Mouse (Mus musculus) thymus, postnatal 25 days (tissue): ENCODE measurements around the gene Zfp507.

Experiments used
- DNase-seq: peaks from one replicate; pipeline ENCODE4 v3.0.0; 2022

Gene Zfp507

GRCm38 (mm10) chr7:35802906-35803595 lies at the start of gene Zfp507:
Gene Zfp507 (minus strand): TSS chr7:35803003.
- peak; percentile 85 for DNase-seq

- DNase-seq: no peak
Observed at GRCm38 (mm10) chr7:35850426-35850825, 47.6 kb upstream of the Zfp507 start.

- no peak for DNase-seq
Observed at GRCm38 (mm10) chr7:35848526-35848925, 45.7 kb upstream of the Zfp507 start.

- no peak for DNase-seq
Observed at GRCm38 (mm10) chr7:35840504-35840903, 37.7 kb upstream of the Zfp507 start.

GRCm38 (mm10) chr7:35836851-35837250 lies 34.0 kb upstream of the Zfp507 start:
- no peak for DNase-seq

GRCm38 (mm10) chr7:35836415-35836814 lies 33.6 kb upstream of the Zfp507 start:
- no peak for DNase-seq

GRCm38 (mm10) chr7:35830119-35830518 lies 27.3 kb upstream of the Zfp507 start:
- no peak for DNase-seq

GRCm38 (mm10) chr7:35823906-35824305 lies 21.1 kb upstream of the Zfp507 start:
- DNase-seq: no peak

GRCm38 (mm10) chr7:35822320-35822719 lies 19.5 kb upstream of the Zfp507 start:
- DNase-seq: no peak

- no peak for DNase-seq
Observed at GRCm38 (mm10) chr7:35821357-35821756, 18.6 kb upstream of the Zfp507 start.

GRCm38 (mm10) chr7:35819486-35819885 lies 16.7 kb upstream of the Zfp507 start:
- DNase-seq: no peak

GRCm38 (mm10) chr7:35814759-35815551 lies 12.2 kb upstream of the Zfp507 start:
- no peak for DNase-seq

- DNase-seq: no peak
Observed at GRCm38 (mm10) chr7:35813306-35813705, 10.5 kb upstream of the Zfp507 start.

- no peak for DNase-seq
Observed at GRCm38 (mm10) chr7:35810736-35811135, 7.9 kb upstream of the Zfp507 start.

- no peak for DNase-seq
Observed at GRCm38 (mm10) chr7:35804206-35804605, 1.4 kb upstream of the Zfp507 start.

- DNase-seq: no peak
Observed at GRCm38 (mm10) chr7:35802201-35802905, 450 bp downstream of the Zfp507 start.

- no peak for DNase-seq
Observed at GRCm38 (mm10) chr7:35796123-35796522, 6.7 kb downstream of the Zfp507 start.

- no peak for DNase-seq
Observed at GRCm38 (mm10) chr7:35794145-35794664, 8.6 kb downstream of the Zfp507 start.

- DNase-seq: no peak
Observed at GRCm38 (mm10) chr7:35792150-35792848, 10.5 kb downstream of the Zfp507 start.

- no peak for DNase-seq
Observed at GRCm38 (mm10) chr7:35790926-35791325, 11.9 kb downstream of the Zfp507 start.

- DNase-seq: no peak
Observed at GRCm38 (mm10) chr7:35790201-35790600, 12.6 kb downstream of the Zfp507 start.

GRCm38 (mm10) chr7:35785579-35785978 lies 17.2 kb downstream of the Zfp507 start:
- DNase-seq: no peak

GRCm38 (mm10) chr7:35782252-35782651 lies 20.6 kb downstream of the Zfp507 start:
- no peak for DNase-seq
